Mouse (Mus musculus) kidney, adult 2 months (tissue): Measurements from ENCODE around the gene Ttll3.

ENCODE experiments used
- CTCF ChIP-seq: fragments of 200-500 bp; conservative IDR thresholded peaks from 2 replicates; pipeline ENCODE4 v1.5.1; 2011; ENCODE audit warnings: low read depth, mild to moderate bottlenecking, control low read depth, low read length, moderate library complexity, mixed read lengths; ENCODE audit not compliant: insufficient read depth, insufficient read length
- POLR2A ChIP-seq: fragments of 200-500 bp; IDR thresholded peaks from one replicate; pipeline ENCODE4 v1.6.1; 2011; ENCODE audit warnings: low read depth, low read length, control low read depth

- TF ChIP-seq CTCF (no peak), POLR2A (no peak)
Measured at GRCm38 (mm10) chr6:113394811-113395210, 5.8 kb downstream of the Ttll3 start.
